Mouse (Mus musculus): Measurements from ENCODE around the gene Adm2. TPM values are rescaled to one million over a fixed set of nuclear protein-coding genes. Genes with fewer than 3 reads are reported as not detected.
A peak's percentile ranks its signal among the peaks of the same experiment; 100 is the strongest.

Gene Adm2
- total RNA-seq (2021), result not detected

DNA sequence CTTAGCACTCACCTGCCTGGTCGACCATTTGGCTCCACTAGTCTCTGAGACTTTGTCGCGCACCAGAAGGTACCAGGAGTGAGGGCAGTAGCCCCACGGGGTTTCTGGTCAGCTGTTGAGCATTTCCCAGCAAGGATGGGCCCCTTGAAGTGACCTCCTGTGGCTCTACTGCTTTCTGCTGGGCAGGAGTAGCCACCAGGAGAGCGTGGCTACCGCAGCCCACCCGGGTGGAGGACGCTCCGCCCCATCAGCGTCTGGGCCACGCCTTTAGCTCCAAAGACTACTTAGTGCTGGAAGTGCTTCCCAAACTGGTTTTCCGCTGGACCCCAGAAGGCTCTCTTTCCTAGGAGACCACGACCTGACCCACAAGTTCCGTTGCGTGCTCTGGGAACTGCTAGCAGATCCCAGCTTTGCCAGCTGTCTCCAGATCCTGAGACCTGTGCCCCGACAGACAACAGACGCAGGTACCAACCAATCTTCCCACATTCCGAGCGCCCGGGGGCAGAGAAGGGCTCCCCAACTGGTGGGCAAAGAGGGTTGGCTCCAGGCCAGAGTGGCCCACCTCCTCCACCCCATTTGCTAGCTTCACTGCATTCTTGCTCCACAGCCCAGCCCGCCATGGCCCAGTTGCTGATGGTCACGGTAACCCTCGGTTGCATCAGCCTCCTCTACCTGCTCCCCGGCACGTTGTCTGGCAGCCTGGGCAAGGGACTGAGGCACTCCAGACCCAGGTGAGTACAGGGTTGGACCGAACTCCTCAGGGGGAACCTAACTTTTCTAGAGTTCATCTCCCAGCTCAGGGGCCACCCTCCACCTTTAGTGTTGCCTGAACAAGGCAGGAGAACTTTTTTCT, at the start of gene Adm2:
Adm2 (plus strand) TSS at position 51 of the 853 bp plus-strand sequence.
- intact Hi-C loops (cut with DNase I), result no loop called here
- no peak for DNase-seq

GRCm38 (mm10) chr15:89275497-89275896, 47.0 kb upstream of the Adm2 start:
- no peak for DNase-seq
- intact Hi-C loops (cut with DNase I), result loop anchor here (5.0 kb wide), 1 partner anchor 87 kb away; no protein-coding TSS in a partner anchor

DNA sequence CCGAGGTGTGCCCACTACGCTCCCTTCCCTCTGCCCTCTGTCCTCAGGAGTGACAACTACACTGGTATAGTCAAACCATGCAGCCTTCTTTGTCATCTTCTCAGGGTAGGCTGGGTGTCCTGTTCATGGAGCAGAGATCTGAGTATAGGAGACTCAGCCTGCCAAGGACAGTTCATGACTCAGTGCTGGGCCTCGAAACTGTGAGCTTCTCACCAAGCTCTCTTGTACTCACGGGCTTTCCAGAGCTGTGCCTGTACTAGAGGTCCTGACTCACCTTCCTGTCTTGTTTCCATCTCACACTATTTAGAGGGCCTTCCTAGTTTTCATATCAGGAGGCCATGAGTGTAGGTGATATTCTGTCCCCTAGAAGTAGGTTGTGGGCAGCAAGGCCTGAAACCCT, 45.2 kb upstream of the Adm2 start:
- intact Hi-C loops (cut with DNase I), result loop anchor here (5.0 kb wide), 1 partner anchor 85 kb away; no protein-coding TSS in a partner anchor
- DNase-seq, result no peak

DNA sequence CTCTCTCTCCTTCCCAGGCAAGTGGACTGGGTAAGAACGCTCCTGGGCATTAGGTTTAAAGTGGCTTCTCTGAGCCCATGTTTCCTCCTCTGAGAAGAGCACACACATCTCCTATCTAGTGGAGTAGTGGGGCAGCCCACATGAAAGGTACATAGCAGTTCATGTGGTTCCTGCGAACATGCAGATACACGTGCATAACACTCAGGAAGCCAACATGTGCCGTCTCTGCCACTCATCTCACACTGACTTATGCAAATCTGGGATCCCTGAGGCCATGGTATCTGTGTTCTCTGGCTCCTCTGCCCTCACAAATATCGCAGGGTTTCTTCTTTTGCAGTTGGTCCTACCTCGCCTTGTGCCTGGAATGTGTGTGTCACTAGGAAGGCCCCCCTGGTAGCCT, 40.0 kb upstream of the Adm2 start:
- intact Hi-C loops (cut with DNase I), result no loop called here

DNA sequence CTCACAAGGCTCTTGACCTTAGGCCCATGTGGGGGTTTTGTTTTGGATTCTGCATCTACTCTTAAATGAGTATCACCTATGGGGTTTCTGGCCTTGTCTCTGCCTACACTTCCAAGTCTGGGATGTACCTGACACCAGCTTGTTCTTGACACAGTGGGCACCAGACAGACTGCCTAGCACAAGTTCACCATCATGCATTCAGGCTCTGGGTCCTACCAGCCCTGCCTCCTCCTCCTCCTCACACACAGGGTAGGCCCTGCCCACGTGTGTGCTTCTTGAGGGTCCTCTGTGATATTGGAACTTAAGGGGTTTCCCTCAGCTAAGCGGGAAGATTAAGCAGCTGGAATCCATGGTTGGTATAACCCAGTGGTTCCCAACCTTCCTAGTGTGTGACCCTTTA, 38.4 kb upstream of the Adm2 start:
- DNase-seq, result no peak
- intact Hi-C loops (cut with DNase I), result no loop called here

More for the DNA sequence above, 40.0 kb upstream of the Adm2 start:
- DNase-seq, result no peak

- DNase-seq, result no peak
- intact Hi-C loops (cut with DNase I), result no loop called here
Measured at GRCm38 (mm10) chr15:89285004-89285403, 37.5 kb upstream of the Adm2 start.

DNA sequence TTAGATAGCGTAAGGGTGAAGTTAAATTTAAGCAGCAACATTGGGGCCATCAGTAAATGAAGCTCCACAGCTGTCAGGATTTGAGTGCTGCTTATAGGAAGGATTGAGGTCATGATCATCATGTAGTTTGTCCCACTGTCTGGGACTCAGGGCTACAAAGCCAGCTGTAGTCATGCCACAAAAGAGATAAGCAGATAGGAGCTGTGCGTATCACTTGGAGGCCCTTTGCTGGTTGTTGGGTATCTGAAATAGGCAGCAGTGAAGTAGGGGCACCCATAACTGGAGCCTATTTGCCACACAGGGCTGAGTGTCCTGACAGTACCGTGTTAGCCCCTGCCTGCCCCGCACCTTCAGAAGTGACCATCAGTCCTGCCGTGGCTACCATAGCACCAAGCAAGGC, 37.0 kb upstream of the Adm2 start:
- intact Hi-C loops (cut with DNase I), result no loop called here
- DNase-seq, result no peak

DNA sequence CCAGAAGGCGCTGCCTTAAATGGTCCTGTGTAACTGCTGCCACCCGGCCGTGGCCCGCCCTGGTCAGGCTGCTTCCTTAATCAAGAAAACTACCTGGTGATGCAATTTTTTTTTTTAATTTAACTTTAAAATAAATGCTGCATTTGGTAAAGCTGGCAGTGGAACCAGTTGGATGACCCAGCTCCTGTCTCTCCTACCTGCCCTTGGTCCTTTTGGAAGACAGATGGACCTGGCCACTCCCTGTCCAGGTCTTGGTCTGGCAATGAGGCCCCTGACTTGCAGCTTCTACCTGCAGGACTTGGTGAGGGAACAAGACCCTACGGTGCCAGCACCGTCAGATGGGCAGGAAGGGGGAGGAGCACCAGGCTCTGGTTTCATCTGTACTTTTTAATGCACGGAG, 36.4 kb upstream of the Adm2 start:
- DNase-seq, result no peak
- intact Hi-C loops (cut with DNase I), result no loop called here

DNA sequence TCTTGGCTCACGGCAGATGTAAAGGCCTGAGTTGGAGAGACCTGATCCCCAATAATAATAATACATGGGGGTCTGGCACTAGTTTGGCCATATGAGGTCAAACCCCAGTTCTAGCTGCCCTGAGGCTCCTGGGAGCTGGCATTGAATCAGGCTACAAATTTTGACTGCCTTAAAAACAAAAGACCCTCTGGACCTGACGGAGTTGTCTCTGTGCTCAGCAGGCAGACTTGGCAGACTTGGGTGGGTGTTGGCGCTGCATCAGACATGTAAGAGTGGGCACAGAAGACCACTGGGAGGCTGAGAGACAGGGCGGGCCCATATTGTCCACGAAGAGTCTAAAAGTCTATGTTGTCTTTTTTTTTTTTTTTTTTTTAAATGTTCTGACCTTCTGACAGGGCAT, 35.9 kb upstream of the Adm2 start:
- intact Hi-C loops (cut with DNase I), result no loop called here
- DNase-seq, result no peak

DNA sequence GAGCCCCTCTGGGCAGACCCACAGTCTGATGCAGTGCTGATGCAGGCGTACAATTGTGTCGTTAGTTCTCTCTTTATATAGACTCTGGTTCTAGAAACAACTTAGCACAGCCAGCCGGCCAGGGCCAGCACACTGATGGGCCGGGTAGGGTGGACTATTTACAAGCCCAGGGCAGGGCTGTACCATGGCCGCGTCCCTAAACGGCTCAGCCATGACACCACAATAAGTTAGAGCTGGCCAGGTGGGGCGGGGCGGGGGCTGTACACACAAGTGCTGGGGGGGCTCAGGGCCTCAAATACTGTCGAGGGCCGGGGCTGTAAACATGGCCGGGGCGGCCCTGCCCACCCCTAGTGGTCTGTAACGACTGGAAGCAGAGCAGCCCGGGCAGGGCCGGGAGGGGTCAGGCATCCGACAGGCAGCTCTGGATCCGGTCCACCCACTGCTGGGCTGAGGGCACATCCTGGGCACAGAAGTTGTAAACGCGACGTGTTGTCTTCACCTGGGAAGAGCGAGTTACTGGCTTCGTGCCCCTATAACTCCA, 34.2 kb upstream of the Adm2 start:
- intact Hi-C loops (cut with DNase I), result no loop called here
- DNase-seq, result no peak

DNA sequence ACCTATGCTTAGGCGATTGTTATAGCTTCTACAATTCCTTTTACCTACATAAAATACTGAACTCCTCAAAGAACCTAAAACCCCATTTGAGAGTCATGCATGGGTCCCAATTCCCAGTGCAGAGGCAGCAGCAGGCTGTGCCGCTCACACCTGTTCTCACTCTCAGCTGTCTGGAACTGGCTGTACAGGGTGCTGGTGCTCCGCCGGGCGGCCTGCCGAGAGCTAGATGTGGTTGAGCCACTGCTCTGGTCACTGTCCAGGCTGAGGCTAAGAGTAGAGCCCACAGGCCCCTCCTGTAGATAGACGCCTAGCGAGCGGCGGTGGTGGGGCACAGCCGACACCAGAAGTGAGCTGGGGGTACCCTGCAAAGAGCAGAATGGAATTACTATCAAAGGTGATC, 33.1 kb upstream of the Adm2 start:
- intact Hi-C loops (cut with DNase I), result no loop called here
- no peak for DNase-seq

DNA sequence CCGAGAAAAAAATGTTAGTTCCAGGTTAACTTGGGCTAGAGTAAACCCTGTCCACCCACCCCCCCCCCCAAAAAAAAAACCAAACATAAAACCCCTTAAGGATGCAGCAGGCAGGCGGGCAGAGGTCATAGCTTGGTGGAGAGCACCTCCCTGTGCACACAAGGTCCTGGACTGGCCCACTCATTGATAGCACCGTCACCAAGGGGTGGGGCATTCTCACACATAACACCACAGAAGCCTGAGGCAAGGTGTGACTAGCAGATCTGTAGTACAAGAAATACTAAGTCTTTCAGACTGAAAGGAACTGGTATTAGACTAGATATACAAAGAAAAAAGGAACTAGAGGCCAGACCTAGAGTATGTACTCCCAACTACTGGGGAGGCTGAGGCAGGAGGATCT, 31.0 kb upstream of the Adm2 start:
- intact Hi-C loops (cut with DNase I), result no loop called here
- no peak for DNase-seq

DNA sequence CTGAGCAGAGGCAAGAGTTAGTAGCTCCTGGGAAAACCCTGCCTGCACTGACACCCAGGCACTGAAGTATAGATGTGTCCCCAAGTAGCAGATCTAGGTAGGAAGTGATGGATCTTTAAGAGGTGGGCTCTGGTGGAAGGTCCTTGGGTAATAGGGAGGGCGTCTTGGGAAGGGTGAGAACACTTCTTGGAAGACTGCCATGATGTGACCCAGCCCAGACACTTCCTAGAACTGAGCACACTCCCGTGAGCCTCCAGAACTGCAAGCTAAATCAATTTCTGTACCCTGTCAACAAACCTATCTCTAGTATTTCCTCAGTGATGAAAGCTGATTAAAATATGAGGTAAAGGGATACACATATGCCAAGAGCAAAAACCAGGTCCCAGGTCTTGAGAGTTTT, 29.7 kb upstream of the Adm2 start:
- intact Hi-C loops (cut with DNase I), result no loop called here
- no peak for DNase-seq

GRCm38 (mm10) chr15:89293778-89294177, 28.7 kb upstream of the Adm2 start:
- intact Hi-C loops (cut with DNase I), result no loop called here

DNA sequence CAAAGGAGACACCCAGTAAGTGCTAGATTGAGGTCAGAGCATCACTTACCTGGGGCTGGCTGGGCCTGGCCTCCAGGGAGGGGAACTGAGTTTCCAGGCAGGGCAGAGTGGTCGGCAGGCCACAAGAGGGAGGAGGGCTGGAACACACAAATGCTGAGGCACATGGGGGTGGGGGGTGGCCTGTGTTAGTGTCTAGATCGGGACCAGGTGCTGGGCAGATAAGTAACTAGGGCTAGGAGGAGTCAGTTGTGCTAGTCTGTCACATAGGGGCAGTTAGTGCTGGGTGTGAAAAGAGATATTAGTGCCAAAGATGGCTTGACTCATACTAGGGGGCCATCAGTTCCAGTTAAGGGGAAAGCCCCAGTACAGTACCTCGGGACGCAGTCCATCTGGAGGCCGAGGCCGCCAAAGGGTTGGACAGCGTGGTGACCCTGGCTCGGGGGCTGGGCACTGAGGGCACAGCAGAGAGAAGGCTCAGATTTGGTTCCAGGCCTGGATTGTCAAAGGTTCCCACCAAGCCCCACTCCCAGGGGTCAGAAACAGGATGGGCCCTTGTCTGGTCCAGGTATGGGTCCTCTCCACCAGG, 26.8 kb upstream of the Adm2 start:
- intact Hi-C loops (cut with DNase I), result no loop called here
- DNase-seq, result no peak

More at GRCm38 (mm10) chr15:89293778-89294177, 28.7 kb upstream of the Adm2 start:
- DNase-seq, result no peak

- intact Hi-C loops (cut with DNase I), result no loop called here
- peak; percentile 72 to 78 for DNase-seq
Measured at GRCm38 (mm10) chr15:89296465-89296864, 26.1 kb upstream of the Adm2 start.

GRCm38 (mm10) chr15:89297695-89298094, 24.8 kb upstream of the Adm2 start:
- intact Hi-C loops (cut with DNase I), result no loop called here
- DNase-seq, result no peak

GRCm38 (mm10) chr15:89300180-89300579, 22.3 kb upstream of the Adm2 start:
- DNase-seq, result no peak
- intact Hi-C loops (cut with DNase I), result no loop called here

DNA sequence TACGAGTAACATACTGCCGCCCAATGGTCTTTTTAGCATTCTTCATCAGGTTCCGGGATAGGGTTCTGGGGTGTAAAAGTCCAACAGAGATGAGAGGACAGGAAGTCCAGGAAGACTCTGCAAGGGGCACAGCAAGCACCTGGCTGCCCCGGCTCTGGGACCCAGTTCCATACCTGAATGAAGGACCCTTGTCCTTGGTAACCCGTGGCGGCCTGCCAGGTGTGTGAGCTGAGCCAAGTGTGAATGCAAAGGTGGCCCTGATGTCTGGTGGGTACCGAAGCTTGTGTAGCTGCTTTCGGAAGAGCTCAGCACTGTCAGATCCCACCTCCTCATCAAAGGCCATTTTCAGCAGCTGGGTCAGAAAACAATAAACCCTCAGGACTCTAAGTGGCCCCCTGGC, 21.9 kb upstream of the Adm2 start:
- intact Hi-C loops (cut with DNase I), result no loop called here
- DNase-seq, result no peak

- intact Hi-C loops (cut with DNase I), result no loop called here
Measured at GRCm38 (mm10) chr15:89305966-89306365, 16.6 kb upstream of the Adm2 start.

DNA sequence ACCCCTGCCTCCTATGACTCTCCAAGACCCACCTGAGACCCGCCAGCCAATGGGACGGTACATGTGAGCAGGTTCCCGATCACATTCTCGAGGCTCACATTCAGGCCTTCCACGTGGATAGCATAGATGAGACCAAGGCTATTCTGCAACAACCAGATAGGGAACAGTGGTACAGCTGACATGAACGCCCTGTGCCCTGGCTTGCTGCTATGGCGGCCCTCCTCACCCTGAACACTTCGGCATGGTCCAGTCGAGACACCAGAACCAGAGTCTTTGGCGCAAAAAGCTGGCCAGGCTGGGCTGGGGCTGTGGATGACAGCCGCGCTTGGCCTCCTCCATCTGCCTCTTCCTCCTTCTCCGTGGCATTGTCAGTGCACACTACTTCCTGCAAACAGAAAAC, 15.1 kb upstream of the Adm2 start:
- DNase-seq, result no peak
- intact Hi-C loops (cut with DNase I), result no loop called here

More at GRCm38 (mm10) chr15:89305966-89306365, 16.6 kb upstream of the Adm2 start:
- no peak for DNase-seq

All from heart, postnatal 10 days (tissue).